Mouse (Mus musculus) testis, adult 2 months (tissue): ENCODE data around the gene F13a1. TPM values are rescaled to one million over a fixed set of nuclear protein-coding genes. Genes with fewer than 3 reads are reported as not detected.

Experiments used
- H3K27ac ChIP-seq: fragments of 200-500 bp; 2 replicates; pipeline ENCODE4 v1.5.1; 2012; ENCODE audit warnings: low read depth, low read length; ENCODE audit not compliant: control insufficient read depth, insufficient read depth
- H3K27me3 ChIP-seq: fragments of 200-500 bp; 2 replicates; pipeline ENCODE4 v1.6.1; 2012; ENCODE audit warnings: mild to moderate bottlenecking, low read length, moderate library complexity; ENCODE audit not compliant: control insufficient read depth, insufficient read depth
- H3K36me3 ChIP-seq: fragments of 200-500 bp; 2 replicates; pipeline ENCODE4 v1.6.1; 2012; ENCODE audit warnings: mild to moderate bottlenecking, low read length; ENCODE audit not compliant: control insufficient read depth, insufficient read depth
- H3K4me1 ChIP-seq: fragments of 200-500 bp; 2 replicates; pipeline ENCODE4 v1.6.1; 2012; ENCODE audit warnings: low read length; ENCODE audit not compliant: control insufficient read depth, insufficient read depth
- H3K4me3 ChIP-seq: fragments of 200-500 bp; 2 replicates; pipeline ENCODE4 v1.5.1; 2012; ENCODE audit warnings: low read depth, mild to moderate bottlenecking, low read length, moderate library complexity, mixed read lengths; ENCODE audit not compliant: control insufficient read depth
- CTCF ChIP-seq: fragments of 200-500 bp; IDR thresholded peaks from 2 replicates; pipeline ENCODE4 v1.5.1; 2012; ENCODE audit warnings: low read depth, mild to moderate bottlenecking, inconsistent platforms, low read length, moderate library complexity; ENCODE audit not compliant: control insufficient read depth, insufficient read depth, insufficient replicate concordance
- POLR2A ChIP-seq: fragments of 200-500 bp; IDR thresholded peaks from 2 replicates; pipeline ENCODE4 v1.6.1; 2012; ENCODE audit warnings: low read depth, mild to moderate bottlenecking, inconsistent platforms, low read length, moderate library complexity; ENCODE audit not compliant: control insufficient read depth
- polyA plus RNA-seq: library from polyadenylated mRNA; depleted of rRNA; stranded (reverse); fragments of >200 nt; gene quantifications from 2 replicates; pipeline ENCODE4 v1.2.3, GENCODE M21; 2012; rRNA removed

F13a1 gene
- 1.7 and 1.8 TPM in 2 replicates for polyA plus RNA-seq

DNA sequence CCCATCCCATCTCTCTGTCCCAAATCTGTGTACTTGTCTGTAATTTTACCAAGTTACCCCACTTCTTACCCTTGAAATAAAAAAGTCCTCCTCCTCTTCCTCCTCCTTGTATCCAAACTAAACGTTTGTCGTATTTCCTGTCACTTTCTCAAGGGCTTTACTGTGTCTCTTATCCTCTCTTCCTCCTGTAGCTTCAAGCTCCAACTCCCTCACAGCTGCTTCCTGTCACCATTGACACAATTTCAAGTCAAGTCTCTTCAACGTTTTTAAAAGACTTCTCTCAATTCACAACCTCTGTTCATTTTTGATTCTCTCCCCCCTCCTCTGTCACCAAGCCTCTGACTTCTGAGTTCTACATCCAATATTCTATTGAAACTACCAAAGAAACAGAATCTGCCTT lies at the start of gene F13a1:
TSS of gene F13a1 (minus strand) at position 119 of the 400 bp plus-strand sequence.
- H3K27me3 ChIP-seq: no peaks in the 10 kb centered on the region
- H3K4me3 ChIP-seq: no peak within 1 kb of the TSS
- H3K27ac ChIP-seq: no peak within 1 kb of the TSS
- TF ChIP-seq POLR2A: no peak
- no peak for TF ChIP-seq CTCF
- H3K36me3 ChIP-seq: no peaks in the 10 kb centered on the region
- no peaks in the 10 kb centered on the region for H3K4me1 ChIP-seq

DNA sequence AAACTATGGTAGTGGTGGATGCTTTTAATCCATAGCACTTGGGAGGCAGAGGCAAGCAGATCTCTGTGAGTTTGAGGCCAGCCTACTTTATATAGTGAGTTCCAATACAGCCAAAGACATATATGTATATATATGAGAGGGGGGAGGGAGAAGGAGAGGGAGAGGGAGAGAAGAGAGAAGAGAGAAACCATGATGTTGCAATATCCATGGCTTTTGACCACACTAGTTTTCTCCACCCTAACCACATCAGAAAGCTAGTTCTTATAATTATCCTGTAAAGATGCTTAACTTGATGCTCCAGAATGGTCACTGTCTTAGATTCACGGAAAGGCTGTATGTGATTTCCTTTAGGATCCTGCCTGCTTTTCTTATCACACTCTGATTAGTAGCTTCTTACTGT lies 41.6 kb upstream of the F13a1 start:
- no peaks in the 10 kb centered on the region for H3K4me1 ChIP-seq
- TF ChIP-seq CTCF: no peak
- no peak for TF ChIP-seq POLR2A
- H3K36me3 ChIP-seq: no peaks in the 10 kb centered on the region
- no peak overlapping the region for H3K4me3 ChIP-seq
- no peaks in the 10 kb centered on the region for H3K27me3 ChIP-seq
- H3K27ac ChIP-seq: no peak overlapping the region

DNA sequence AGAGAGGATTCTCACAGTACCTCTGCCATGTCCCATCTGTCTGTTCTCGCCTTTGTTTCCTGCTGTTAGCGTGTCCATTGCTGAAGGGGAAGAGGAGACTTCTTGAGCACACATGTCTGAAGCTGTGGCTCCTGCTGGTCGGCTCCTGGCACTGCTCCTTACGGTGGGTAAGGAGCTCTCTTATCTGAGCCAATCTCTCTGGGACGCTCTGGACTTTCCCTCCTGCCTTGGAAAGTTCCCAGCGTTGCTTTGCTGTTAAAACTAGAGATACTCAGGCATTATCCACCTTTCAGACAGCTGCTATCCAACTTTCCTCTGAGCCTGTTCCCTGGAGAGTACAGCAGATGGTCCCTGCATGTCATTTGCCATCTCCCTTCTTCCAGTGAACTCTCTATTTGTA lies 39.1 kb upstream of the F13a1 start:
- Histone ChIP-seq H3K4me3 (no peak overlapping the region), H3K27ac (no peak overlapping the region), H3K4me1 (no peaks in the 10 kb centered on the region), H3K36me3 (no peaks in the 10 kb centered on the region), H3K27me3 (no peaks in the 10 kb centered on the region)
- TF ChIP-seq POLR2A (no peak), CTCF (no peak)

DNA sequence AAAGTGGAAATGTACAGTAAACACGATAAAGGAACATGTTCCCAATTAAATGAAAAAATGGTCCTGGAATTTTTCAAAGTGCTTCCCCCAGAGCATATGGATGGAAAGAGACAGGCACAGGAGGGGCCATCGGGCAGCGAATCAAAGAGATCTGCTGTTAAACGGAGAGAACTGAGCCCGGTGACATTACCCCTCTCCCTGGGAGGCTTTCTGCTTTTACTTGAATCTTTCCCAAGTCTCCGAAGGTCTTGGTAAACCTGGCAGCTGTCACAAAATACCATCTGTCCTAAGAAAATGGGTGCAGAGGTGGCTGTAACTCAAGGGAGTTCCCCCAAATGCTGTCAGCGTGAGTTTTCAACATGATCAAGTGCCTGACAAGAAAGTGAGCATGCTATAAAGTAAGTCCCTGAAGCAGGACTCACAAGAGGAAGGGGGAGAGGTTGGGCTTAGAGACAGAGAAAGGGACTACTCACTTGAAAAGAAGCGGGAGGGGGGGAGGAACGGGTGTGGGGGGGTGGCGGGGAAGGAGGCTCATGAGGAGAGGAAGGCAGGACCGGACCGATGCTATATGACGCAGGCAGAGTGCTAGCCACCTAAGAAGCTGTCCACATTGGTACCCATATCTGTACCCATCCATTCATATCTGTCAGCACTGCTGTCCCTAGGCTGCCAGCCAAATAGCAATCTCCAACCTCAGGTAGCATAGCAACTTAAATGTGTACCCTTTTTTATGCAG lies 31.6 kb upstream of the F13a1 start:
- Histone ChIP-seq H3K36me3 (no peaks in the 10 kb centered on the region), H3K27me3 (no peaks in the 10 kb centered on the region), H3K4me1 (no peaks in the 10 kb centered on the region), H3K27ac (no peak overlapping the region), H3K4me3 (no peak overlapping the region)
- TF ChIP-seq POLR2A: no peak
- TF ChIP-seq CTCF: no peak

DNA sequence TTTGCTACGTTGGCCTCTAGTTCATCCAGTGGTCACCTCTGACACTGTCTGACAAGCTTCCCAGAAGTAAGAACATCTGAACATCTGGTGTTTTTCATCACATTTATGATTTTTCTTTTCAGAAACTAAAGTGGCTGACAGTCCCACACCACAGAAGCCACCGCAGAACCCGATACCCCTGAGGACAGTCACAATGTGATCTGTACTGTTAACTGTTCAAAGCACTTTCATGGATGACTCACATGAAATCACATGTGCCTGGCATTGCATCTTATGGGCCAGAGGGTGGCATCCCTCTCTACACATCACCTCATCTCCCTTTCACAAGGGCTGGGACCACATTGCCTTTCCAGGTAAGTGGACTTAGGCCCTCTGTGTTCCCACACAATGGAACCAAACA lies 21.3 kb upstream of the F13a1 start:
- H3K36me3 ChIP-seq: no peaks in the 10 kb centered on the region
- TF ChIP-seq POLR2A: no peak
- no peak for TF ChIP-seq CTCF
- H3K4me3 ChIP-seq: no peak overlapping the region
- H3K27me3 ChIP-seq: no peaks in the 10 kb centered on the region
- no peak overlapping the region for H3K27ac ChIP-seq
- no peaks in the 10 kb centered on the region for H3K4me1 ChIP-seq

DNA sequence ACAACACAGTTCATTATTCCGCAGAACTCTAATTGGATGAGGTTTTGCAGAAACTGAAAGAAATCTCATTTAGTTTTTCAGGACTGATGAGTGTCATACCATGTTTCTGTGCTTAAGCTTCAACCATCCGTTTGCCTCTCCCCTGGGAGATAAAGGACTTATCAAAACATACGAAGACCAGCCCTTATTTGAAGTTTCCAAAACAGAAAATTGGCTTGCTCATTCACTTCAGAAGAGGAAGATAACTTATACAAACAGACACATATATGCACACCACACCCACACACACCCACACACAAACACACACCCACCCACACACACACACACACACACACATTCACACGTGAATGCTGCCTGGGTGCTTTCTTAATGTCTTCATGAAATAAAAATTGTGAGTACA lies 20.8 kb upstream of the F13a1 start:
- Histone ChIP-seq H3K4me3 (no peak overlapping the region), H3K27me3 (no peaks in the 10 kb centered on the region), H3K36me3 (no peaks in the 10 kb centered on the region), H3K27ac (no peak overlapping the region), H3K4me1 (no peaks in the 10 kb centered on the region)
- TF ChIP-seq POLR2A (no peak), CTCF (no peak)

DNA sequence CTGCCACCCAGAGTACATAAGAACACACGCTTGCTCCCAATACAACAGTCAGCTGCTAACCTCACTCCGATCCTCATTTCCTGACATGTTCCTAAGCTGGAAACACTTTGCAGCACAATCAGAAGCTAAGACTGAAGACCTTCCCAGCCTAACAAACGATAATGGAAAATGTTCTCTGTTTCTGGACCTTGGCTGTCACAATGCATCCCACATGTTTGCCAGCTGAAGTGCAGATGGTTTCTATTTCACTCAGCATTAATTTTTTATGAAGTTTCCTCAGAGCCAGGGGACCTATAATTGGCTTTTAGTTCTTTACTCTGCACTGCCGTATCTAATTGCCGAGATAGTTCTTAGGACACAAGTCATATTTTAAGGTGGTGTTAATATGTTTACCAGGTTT lies 10.8 kb upstream of the F13a1 start:
- Histone ChIP-seq H3K27ac (no peak overlapping the region), H3K4me3 (no peak overlapping the region), H3K27me3 (no peaks in the 10 kb centered on the region), H3K36me3 (no peaks in the 10 kb centered on the region), H3K4me1 (no peaks in the 10 kb centered on the region)
- TF ChIP-seq CTCF (no peak), POLR2A (no peak)
